Mouse (Mus musculus) midbrain, embryonic 13.5 days (tissue): Measurements from ENCODE around the gene Arhgap35. TPM values are rescaled to one million over a fixed set of nuclear protein-coding genes. Genes with fewer than 3 reads are reported as not detected.

ENCODE experiments used
- ATAC-seq: fragments of 200-750 bp; cut with Nextera tagmentation; 2 replicates; pipeline ENCODE4 v1.8.0; 2017; ENCODE audit warnings: mild to moderate bottlenecking, moderate TSS enrichment, moderate library complexity
- H3K27ac ChIP-seq: fragments of 300-500 bp; sonication (generic); 2 replicates; pipeline ENCODE4 v1.5.1; 2015; ENCODE audit warnings: inconsistent platforms, mild to moderate bottlenecking, moderate library complexity
- H3K27me3 ChIP-seq: fragments of 300-500 bp; sonication (generic); 2 replicates; pipeline ENCODE4 v1.6.1; 2015; ENCODE audit warnings: mild to moderate bottlenecking, inconsistent platforms
- H3K36me3 ChIP-seq: fragments of 300-500 bp; sonication (generic); 2 replicates; pipeline ENCODE4 v1.6.1; 2015; ENCODE audit warnings: mild to moderate bottlenecking, inconsistent platforms
- H3K4me1 ChIP-seq: fragments of 300-500 bp; sonication (generic); replicated peaks from 2 replicates; pipeline ENCODE4 v1.6.1; 2015; ENCODE audit warnings: inconsistent platforms
- H3K4me2 ChIP-seq: fragments of 300-500 bp; sonication (generic); replicated peaks from 2 replicates; pipeline ENCODE4 v1.6.1; 2015; ENCODE audit warnings: moderate library complexity, mild to moderate bottlenecking, inconsistent platforms
- H3K4me3 ChIP-seq: fragments of 300-500 bp; sonication (generic); replicated peaks from 2 replicates; pipeline ENCODE4 v1.5.1; 2015; ENCODE audit warnings: mild to moderate bottlenecking, inconsistent platforms
- H3K9ac ChIP-seq: fragments of 300-500 bp; sonication (generic); replicated peaks from 2 replicates; pipeline ENCODE4 v1.6.1; 2015; ENCODE audit warnings: mild to moderate bottlenecking, inconsistent platforms
- H3K9me3 ChIP-seq: fragments of 300-500 bp; sonication (generic); 2 replicates; pipeline ENCODE4 v1.6.1; 2016; ENCODE audit warnings: mild to moderate bottlenecking, inconsistent platforms
- WGBS: fragments of 180-500 bp; shearing (Covaris S2); methylation state at CpG from one replicate; pipeline ENCODE4 v1.1.7; 2015; 5-methylcytosine and 5-hydroxymethylcytosine counted together
- polyA plus RNA-seq: library from polyadenylated mRNA; unstranded; fragments of >200 nt; fragmentation: Nextera tagmentation; extraction: Ambion mirVana; gene quantifications from 2 replicates; pipeline ENCODE4 v1.2.1, GENCODE M21; 2015

The Arhgap35 gene
- polyA plus RNA-seq, 1 experiment from 2014 or later: 34.0 TPM

GRCm38 (mm10) chr7:16475321-16475720, 139.5 kb downstream of the Arhgap35 start:
- H3K27me3 ChIP-seq: peaks cover 76% of the 10 kb centered on the region
- ATAC-seq: no peak
- no peaks in the 10 kb centered on the region for H3K36me3 ChIP-seq
- WGBS: 3% methylated on average over 23 of the region's 23 CpGs
- H3K4me3 ChIP-seq: peak overlapping the region; percentile 35
- peak overlapping the region; percentile 4; the same call in 1 of the 2 replicates for H3K9ac ChIP-seq
- peak overlapping the region; percentile 53 for H3K4me2 ChIP-seq
- no peak overlapping the region for H3K27ac ChIP-seq
- peaks cover 24% of the 10 kb centered on the region for H3K4me1 ChIP-seq
- H3K9me3 ChIP-seq: no peaks in the 10 kb centered on the region

DNA sequence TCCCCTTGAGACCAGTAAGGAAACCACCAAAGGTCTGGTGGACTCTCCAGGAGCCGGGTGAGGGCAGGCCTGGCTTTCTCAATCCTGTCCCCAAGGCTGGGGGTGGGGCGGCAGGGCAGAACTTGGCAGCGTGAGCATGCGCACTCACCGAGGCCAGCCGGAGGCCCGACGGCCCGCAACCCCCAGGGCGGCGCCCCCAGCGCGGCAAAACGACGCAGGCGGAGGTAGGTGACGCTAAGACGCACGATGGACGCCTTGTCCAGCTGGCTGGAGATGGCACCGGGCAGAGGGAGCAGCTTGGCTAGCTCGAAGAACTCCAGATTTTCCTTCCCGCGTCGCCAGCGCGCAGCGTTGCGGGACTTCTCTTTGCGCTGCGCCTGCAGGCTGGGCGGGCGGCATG, 140.3 kb downstream of the Arhgap35 start:
- no peak for ATAC-seq
- peak overlapping the region; percentile 23 for H3K4me3 ChIP-seq
- peaks cover 84% of the 10 kb centered on the region for H3K27me3 ChIP-seq
- no peak overlapping the region for H3K27ac ChIP-seq
- no peaks in the 10 kb centered on the region for H3K36me3 ChIP-seq
- no peak overlapping the region for H3K9ac ChIP-seq
- H3K4me2 ChIP-seq: peak overlapping the region; percentile 33
- no peaks in the 10 kb centered on the region for H3K9me3 ChIP-seq
- 3% methylated on average over 33 of the region's 33 CpGs for WGBS
- peaks cover 24% of the 10 kb centered on the region for H3K4me1 ChIP-seq

DNA sequence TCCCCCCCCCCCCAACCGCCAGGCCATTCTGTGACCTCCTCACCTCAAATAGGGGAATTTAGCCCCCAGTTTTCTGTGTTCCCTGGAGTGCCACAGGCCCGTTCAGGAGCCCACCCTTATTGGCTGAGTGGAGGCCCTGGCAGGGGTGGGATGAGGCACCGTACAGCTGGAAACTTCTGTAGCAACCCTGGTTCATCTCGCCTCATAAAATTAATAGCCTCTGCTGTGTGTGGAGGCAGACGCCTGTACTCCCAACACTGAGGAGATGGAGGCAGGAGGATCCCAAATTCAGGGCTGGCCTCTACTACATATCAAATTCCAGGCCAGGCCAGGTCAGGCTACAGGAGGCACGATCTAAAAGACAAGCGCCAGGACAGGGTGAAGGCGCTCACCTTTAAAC, 140.9 kb downstream of the Arhgap35 start:
- no peak overlapping the region for H3K4me3 ChIP-seq
- no peak for ATAC-seq
- peaks cover 24% of the 10 kb centered on the region for H3K4me1 ChIP-seq
- H3K4me2 ChIP-seq: no peak overlapping the region
- 67% methylated on average over 8 of the region's 8 CpGs for WGBS
- no peak overlapping the region for H3K27ac ChIP-seq
- H3K9ac ChIP-seq: no peak overlapping the region
- no peaks in the 10 kb centered on the region for H3K9me3 ChIP-seq
- no peaks in the 10 kb centered on the region for H3K36me3 ChIP-seq
- H3K27me3 ChIP-seq: peaks cover 87% of the 10 kb centered on the region

DNA sequence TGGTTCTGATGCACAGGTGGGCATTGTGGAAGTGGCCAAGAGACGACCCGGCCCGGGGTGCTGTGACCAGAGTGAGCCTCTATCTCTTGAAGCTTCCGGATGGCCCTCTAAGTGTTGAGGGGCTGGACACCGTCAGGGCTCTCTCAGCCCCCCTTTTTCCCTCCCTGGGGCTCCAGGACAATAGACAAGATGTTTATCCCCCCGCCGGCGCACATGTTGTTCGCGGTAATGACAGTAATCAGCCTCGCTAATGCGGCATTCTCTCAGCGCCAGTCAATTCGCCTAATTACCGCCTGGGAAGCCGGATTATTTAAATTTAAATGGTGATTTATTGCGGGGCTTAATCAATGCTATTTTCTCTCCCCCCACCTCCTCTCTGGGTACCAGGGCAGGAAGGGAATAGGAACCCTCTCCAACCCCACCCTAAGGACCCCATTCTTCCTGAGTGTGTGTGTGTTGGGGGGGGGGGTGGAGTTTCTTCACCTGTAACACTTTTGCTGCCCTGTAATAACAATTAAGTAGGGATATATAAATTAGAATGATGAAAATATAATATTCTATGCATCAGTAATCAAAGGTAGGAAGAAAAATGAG, 142.6 kb downstream of the Arhgap35 start:
- H3K27ac ChIP-seq: no peak overlapping the region
- H3K4me1 ChIP-seq: peaks cover 29% of the 10 kb centered on the region
- no peaks in the 10 kb centered on the region for H3K36me3 ChIP-seq
- WGBS: 2% methylated on average over 17 of the region's 17 CpGs
- no peak overlapping the region for H3K4me3 ChIP-seq
- no peak for ATAC-seq
- 0 out of 2 replicates have a peak overlapping the region, but pooled peaks have one; percentile 13 for H3K4me2 ChIP-seq
- H3K9me3 ChIP-seq: no peaks in the 10 kb centered on the region
- H3K9ac ChIP-seq: no peak overlapping the region
- H3K27me3 ChIP-seq: peaks cover 86% of the 10 kb centered on the region

DNA sequence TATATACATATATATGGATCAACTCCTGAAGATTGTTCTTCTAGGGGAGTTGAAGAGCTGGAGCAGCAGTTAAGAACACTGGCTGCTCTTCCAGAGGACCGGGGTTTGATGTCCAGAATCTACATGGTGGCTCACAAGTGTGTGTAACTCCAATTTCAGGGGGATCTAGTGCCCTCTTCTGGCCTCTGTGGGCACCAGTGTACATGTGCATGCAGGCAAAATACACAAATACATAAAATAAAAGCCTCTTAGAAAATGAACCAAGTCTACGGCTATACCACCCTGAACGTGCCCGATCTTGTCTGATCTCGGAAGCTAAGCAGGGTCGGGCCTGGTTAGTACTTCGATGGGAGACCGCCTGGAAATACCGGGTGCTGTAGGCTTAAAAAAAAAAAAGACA, 143.2 kb downstream of the Arhgap35 start:
- H3K9me3 ChIP-seq: no peaks in the 10 kb centered on the region
- no peaks in the 10 kb centered on the region for H3K36me3 ChIP-seq
- H3K9ac ChIP-seq: no peak overlapping the region
- H3K27ac ChIP-seq: no peak overlapping the region
- no peak overlapping the region for H3K4me3 ChIP-seq
- peaks cover 28% of the 10 kb centered on the region for H3K4me1 ChIP-seq
- H3K4me2 ChIP-seq: no peak overlapping the region
- no peak for ATAC-seq
- WGBS: 38% methylated on average over 9 of the region's 9 CpGs
- peaks cover 79% of the 10 kb centered on the region for H3K27me3 ChIP-seq

DNA sequence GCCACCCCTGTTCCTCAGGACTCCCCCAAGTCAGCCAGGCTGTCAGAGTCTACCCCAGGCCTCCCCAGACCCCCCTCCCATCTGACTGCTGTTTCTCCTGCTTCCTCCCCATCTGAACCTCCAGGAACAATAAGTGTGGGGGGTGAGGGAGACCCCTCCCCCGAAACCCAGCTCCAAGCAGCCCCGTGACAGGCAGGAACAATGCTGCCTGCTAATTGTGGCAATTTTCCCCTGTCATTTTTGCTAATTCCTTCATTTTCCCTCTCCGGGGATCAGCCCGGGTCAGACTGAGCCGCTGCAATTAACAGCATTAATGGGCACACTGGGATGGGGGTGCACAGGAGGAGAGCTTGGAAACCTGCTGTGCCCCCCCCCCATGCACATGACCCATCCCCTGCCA, 146.7 kb downstream of the Arhgap35 start:
- no peak for ATAC-seq
- H3K27me3 ChIP-seq: peaks cover 56% of the 10 kb centered on the region
- no peaks in the 10 kb centered on the region for H3K36me3 ChIP-seq
- H3K4me3 ChIP-seq: no peak overlapping the region
- no peak overlapping the region for H3K4me2 ChIP-seq
- peaks cover 10% of the 10 kb centered on the region for H3K4me1 ChIP-seq
- 15% methylated on average over 5 of the region's 5 CpGs for WGBS
- no peak overlapping the region for H3K27ac ChIP-seq
- no peak overlapping the region for H3K9ac ChIP-seq
- no peaks in the 10 kb centered on the region for H3K9me3 ChIP-seq

DNA sequence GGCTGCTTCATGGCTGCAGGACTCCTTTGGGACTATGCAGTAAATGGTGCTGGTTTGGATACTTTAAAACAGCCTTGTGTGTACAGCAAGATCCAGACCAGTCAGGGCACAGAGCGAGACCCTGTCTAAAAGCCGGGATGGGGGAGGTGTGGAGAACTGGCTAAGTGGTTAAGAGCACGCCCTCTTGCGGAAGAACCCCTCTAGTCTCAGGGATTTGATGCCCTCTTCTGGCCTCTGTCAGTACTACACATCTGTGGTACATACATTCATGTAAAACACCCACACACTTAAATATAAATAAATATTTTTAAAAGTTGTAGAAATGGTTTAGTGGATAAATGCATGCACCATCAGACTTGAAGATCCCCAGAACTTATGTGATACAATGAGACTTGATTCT, 148.2 kb downstream of the Arhgap35 start:
- peaks cover 52% of the 10 kb centered on the region for H3K27me3 ChIP-seq
- 67% methylated on average over 4 of the region's 4 CpGs for WGBS
- ATAC-seq: no peak

GRCm38 (mm10) chr7:16465568-16465967, 149.2 kb downstream of the Arhgap35 start:
- Histone ChIP-seq H3K4me1 (peaks cover 5% of the 10 kb centered on the region), H3K4me3 (no peak overlapping the region), H3K27me3 (peaks cover 51% of the 10 kb centered on the region), H3K9ac (no peak overlapping the region), H3K36me3 (no peaks in the 10 kb centered on the region), H3K4me2 (no peak overlapping the region), H3K27ac (no peak overlapping the region), H3K9me3 (no peaks in the 10 kb centered on the region)
- 90% methylated on average over 5 of the region's 5 CpGs for WGBS
- ATAC-seq: no peak

More for the DNA sequence above, 148.2 kb downstream of the Arhgap35 start:
- no peak overlapping the region for H3K4me3 ChIP-seq
- no peak overlapping the region for H3K9ac ChIP-seq
- H3K27ac ChIP-seq: no peak overlapping the region
- H3K9me3 ChIP-seq: no peaks in the 10 kb centered on the region
- H3K4me1 ChIP-seq: peaks cover 5% of the 10 kb centered on the region
- no peak overlapping the region for H3K4me2 ChIP-seq
- H3K36me3 ChIP-seq: no peaks in the 10 kb centered on the region

- Histone ChIP-seq H3K9ac (no peak overlapping the region), H3K9me3 (no peaks in the 10 kb centered on the region), H3K4me1 (peaks cover 5% of the 10 kb centered on the region), H3K36me3 (no peaks in the 10 kb centered on the region), H3K27ac (no peak overlapping the region), H3K27me3 (peaks cover 51% of the 10 kb centered on the region), H3K4me2 (no peak overlapping the region), H3K4me3 (no peak overlapping the region)
- 15% methylated on average over 8 of the region's 8 CpGs for WGBS
- peak; percentile 64 for ATAC-seq
These were observed 149.6 kb downstream of the Arhgap35 start for GRCm38 (mm10) chr7:16465160-16465559.

- Histone ChIP-seq H3K9ac (no peak overlapping the region), H3K27me3 (peaks cover 36% of the 10 kb centered on the region), H3K9me3 (no peaks in the 10 kb centered on the region), H3K4me3 (no peak overlapping the region), H3K4me2 (no peak overlapping the region), H3K4me1 (peaks cover 4% of the 10 kb centered on the region), H3K27ac (no peak overlapping the region), H3K36me3 (no peaks in the 10 kb centered on the region)
- WGBS: 3% methylated on average over 14 of the region's 14 CpGs
- peak; percentile 67 for ATAC-seq
These were observed 151.6 kb downstream of the Arhgap35 start for GRCm38 (mm10) chr7:16463214-16463613.

GRCm38 (mm10) chr7:16461705-16462104, 153.1 kb downstream of the Arhgap35 start:
- H3K9me3 ChIP-seq: no peaks in the 10 kb centered on the region
- no peak overlapping the region for H3K27ac ChIP-seq
- H3K36me3 ChIP-seq: no peaks in the 10 kb centered on the region
- 78% methylated on average over 6 of the region's 6 CpGs for WGBS
- no peak for ATAC-seq
- H3K9ac ChIP-seq: no peak overlapping the region
- H3K4me1 ChIP-seq: no peaks in the 10 kb centered on the region
- H3K4me3 ChIP-seq: no peak overlapping the region
- H3K4me2 ChIP-seq: no peak overlapping the region
- H3K27me3 ChIP-seq: peaks cover 34% of the 10 kb centered on the region

- Histone ChIP-seq H3K27ac (no peak overlapping the region), H3K4me3 (no peak overlapping the region), H3K9me3 (no peaks in the 10 kb centered on the region), H3K27me3 (peaks cover 34% of the 10 kb centered on the region), H3K9ac (no peak overlapping the region), H3K36me3 (peaks cover 5% of the 10 kb centered on the region), H3K4me2 (no peak overlapping the region), H3K4me1 (no peaks in the 10 kb centered on the region)
- WGBS: 62% methylated on average over 6 of the region's 6 CpGs
- no peak for ATAC-seq
These were observed 153.6 kb downstream of the Arhgap35 start for GRCm38 (mm10) chr7:16461151-16461550.

GRCm38 (mm10) chr7:16460566-16460965, 154.2 kb downstream of the Arhgap35 start:
- H3K27me3 ChIP-seq: peaks cover 33% of the 10 kb centered on the region
- H3K27ac ChIP-seq: no peak overlapping the region
- no peak overlapping the region for H3K4me3 ChIP-seq
- no peak for ATAC-seq
- 70% methylated on average over 13 of the region's 13 CpGs for WGBS
- no peak overlapping the region for H3K4me2 ChIP-seq
- no peaks in the 10 kb centered on the region for H3K4me1 ChIP-seq
- H3K36me3 ChIP-seq: peaks cover 11% of the 10 kb centered on the region
- H3K9ac ChIP-seq: no peak overlapping the region
- no peaks in the 10 kb centered on the region for H3K9me3 ChIP-seq
